Mouse (Mus musculus) urinary bladder, adult 2 months (tissue): ENCODE results near the gene Snx3. TPM values are rescaled to one million over a fixed set of nuclear protein-coding genes. Genes with fewer than 3 reads are reported as not detected.

ENCODE experiments used
- DNase-seq: peaks from one replicate; pipeline ENCODE4 v3.0.0; 2022; ENCODE audit warnings: low spot score
- polyA plus RNA-seq: library from polyadenylated mRNA; depleted of rRNA; stranded (reverse); fragments of >200 nt; gene quantifications from 2 replicates; pipeline ENCODE4 v1.2.3, GENCODE M21; 2012

Gene Snx3
- polyA plus RNA-seq, 1 experiment = 261 TPM

DNA sequence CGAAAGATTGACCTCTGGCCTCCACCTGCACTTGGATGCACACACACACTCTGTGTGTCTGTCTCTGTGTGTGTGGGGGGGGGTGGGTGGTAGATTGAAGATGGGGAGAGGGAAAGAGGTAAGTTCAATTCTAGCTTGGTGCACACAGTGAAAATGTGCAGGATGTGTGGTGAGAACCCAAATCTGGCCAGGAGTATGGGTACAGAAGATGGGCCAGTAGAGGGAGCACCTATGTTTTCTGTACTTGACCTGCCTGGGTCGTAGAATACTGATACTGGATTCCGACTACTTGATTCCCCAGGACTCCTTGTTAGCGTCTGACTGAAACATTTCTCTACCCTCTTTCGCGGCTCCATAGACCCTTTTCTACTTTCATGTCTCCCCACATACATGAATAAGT lies 8.3 kb downstream of the Snx3 start:
- no peak for DNase-seq

DNA sequence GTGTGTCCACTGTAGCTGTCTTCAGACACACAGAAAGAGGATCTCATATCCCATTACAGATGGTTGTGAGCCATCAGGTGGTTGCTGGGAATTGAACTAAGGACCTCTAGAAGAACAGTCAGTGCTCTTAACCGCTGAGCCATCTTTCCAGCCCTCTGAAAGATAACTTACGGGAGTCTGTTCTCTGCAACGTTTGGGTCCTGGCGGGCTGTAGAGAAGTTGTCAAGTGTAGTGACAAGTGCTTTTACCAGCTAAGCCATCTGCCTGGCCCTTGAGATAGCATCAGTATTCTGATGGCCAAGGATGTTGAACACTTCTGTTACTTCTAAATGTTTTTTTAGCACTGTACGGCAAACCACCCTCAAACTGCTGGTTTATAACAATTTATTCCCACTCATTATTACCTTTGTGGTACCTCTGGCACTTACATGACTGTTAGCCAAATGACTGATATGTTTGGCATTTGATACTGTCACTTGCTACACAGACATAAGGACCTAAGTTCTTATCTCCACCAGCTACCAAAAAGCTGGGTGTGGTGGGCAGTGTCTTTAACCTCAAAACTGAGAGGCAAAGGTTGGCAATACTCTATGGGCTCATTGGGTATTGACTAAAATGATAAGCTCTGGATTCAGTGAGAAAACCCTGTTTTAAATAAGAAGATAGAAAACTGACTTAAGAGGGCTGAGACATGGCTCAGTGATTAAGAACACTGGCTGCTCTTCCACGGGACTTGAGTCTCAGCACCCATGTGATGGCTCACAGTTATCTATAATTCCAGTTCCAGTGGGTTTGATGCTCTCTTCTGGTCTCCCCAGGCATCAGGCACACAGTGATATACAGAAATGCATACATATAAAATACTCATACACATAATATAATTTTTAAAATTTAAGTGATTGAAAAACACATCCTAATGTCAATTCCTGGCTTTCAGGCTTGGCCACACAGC lies 9.6 kb downstream of the Snx3 start:
- no peak for DNase-seq

DNA sequence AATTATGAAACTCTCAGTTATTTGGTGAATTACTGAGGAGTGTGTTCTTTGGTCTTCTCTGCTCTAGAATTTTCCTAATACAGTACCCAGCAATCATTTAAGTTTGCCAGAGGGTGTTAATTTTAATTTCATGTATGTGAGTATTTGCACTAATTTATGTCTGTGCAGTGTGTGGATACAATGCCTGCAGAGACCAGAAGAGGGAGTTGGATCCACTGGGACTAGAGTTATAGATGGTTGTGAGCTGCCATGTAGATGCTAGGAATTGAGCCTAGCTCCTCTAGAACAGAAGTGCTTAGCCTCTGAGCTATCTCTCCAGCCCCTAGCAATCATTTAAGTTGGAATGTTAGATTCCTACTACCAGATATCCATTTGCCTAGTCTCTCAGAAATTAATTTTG lies 12.3 kb downstream of the Snx3 start:
- no peak for DNase-seq

DNA sequence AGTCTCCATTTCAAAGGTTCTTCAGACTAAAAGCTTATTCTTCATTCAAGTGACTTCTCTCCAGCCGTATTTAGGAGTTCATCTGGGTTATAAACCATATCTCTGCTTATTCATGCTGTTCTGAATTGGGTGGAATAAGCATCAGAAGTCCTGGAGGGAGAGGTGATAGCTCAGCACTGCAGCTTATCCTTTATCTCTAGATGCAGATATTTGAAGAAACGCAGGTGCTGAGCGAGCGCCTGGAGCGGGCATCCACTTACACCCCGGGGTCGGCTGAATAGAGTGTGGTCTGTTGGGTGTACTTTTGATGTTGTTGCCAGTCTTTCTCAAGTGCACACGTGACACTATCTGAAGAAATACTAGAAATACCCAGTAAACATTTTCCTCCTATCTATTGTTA lies 16.5 kb downstream of the Snx3 start:
- DNase-seq = no peak

DNA sequence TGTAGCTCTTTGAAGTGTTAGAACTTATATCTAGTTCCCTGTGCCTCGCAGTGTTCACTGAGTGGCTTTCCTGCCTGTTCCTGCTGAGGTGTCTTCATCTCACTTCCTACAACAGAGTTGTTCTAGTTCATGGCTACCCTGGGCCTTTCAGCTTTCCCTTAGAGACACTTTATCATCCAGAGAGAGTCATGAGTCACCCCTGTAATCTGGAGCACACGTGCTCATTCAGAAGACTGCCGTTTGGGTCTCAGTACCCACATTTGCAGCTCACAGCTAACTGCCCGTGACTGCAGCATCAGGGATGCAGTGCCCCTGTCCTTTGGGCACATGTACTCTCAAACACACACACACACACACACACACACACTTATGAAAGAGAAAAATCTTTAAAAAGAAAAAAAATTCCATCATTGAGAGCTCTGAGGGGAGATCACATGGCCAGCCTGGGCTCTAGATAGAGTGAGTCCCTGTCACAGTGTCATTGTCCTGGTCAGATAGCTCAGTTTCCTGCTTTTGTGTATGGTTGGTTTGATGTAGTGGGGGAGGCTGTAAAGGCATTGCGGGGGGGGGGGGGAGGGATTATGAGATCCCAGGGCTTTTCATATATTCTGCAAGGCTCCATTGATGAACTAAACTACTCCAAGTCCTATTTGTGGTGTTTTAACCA lies 19.6 kb downstream of the Snx3 start:
- no peak for DNase-seq

DNA sequence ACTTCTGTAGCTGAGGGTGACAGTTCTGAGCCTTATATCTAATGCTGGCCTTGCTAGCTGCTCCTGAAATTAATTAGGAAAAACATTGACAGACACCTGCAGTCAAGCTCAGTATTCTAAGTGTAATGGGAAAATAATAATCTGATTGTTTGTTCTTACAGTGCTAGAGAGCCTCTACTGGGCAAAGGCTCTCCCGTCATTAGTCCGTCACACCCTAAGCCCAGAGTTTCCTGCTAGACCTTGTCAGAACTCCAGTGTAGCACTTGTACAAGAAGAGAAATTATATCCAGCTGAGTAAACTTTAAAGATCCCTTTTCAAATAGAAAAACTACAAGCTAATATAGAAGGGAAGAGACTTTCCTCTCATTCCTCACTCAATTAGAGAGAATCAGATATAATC lies 21.1 kb downstream of the Snx3 start:
- DNase-seq = no peak

DNA sequence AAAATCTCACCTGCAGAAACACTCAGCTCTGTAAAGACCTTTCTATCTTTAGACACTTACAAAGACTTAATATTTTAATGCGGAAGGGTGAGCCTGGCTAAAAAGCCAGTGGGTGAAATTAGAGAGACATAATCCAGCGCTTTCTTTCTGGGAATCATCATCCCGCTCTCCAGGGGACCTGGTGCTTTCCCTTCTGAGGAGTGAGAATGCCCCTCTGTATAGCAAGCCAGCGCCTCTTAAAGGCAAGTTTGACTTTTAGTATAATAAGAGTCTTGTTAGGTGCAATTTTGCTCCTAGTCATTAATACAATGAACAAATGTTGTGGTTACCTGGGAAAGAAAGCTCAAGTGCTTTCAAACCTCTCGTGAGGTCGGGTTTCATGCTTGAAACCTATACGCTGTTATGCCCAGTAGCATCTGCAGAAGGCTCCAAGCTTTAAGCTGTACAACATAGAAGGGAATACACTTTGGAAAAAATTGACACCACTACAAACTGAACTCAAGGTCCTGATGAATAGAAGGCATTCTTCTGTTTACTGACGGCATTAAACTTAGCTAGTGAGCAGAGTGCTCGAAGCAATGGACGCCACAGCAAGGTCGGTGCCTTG lies 21.8 kb downstream of the Snx3 start:
- no peak for DNase-seq

DNA sequence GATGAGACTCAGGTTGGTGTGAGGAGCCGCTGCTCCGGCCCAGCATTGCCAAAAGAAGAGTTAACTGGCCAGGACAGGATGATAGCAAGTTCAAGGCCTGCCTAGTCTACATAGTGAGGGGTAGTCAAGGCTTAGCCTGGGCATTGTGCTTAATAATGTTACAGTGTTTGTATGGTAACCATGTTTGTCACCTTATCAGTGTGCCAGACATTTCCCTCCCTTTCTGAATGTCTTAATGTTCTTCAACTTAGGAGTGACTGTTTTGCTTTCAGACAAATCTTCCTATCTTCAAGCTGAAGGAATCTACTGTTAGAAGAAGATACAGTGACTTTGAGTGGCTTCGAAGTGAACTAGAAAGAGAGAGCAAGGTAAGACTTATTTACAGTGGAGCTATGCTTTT lies 23.9 kb downstream of the Snx3 start:
- no peak for DNase-seq

DNA sequence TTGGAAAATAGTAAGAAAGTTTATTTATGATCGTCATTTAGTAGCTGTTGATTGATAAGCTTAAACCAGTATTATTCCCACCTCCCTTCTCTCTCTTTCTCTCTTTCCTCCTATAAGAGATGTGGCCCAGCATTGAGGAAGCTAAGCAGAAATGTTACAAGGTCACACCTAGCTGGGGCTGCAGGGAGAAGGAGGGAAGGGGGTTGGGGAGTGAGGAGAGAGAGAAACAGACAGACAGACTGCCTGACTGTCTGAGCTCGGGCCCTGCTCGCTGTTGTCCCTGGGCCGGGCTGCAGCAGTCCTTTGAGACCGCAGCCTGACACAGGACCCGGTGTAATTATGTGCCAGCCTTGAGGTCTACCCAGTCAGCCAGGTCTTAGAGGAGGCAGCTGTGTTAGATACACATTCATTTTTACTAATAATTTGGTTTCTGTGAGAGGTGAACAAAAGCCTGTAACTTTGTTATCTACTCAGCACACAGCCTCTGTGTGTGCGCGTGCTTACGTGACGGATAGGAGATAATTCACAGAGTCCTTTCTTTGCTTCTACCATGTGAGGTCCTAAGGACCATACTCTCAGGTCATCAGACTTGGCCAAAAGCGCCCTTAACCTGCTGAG lies 32.1 kb downstream of the Snx3 start:
- DNase-seq = no peak

DNA sequence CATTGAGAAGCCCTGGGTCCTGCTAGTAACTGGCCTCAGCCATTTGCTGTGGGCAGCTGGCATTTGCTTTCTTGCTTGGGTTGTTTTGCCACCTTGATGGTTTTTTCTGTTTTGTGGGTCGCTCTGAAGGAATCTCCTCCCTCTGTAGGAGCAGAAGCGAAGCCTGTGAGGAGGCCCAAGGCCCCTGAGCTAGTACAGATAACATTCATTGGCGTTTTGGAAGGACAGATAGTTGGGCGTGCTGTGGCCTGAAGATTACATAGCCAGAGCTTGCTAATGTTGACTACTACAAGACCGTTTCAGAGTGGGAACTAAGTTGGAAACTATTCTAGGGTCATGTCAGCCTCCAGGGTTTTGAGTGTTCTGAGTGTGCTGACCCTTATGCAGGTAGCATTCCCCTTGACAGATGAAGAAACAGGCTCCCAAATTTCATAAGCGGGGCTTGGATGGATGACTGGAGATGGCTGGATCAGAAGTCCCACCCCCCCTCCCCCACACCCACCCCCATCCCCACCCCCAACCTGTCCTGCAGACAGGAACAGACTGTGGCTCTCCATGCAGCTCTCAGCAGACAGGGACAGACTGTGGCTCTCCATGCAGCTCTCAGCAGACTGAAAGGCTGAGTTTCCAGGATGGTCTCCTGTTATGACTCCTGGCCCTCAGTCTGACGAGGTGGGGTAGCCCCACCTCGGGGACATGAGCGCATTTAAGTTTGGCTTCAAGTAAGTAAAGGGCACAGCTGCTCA lies 35.9 kb downstream of the Snx3 start:
- no peak for DNase-seq

DNA sequence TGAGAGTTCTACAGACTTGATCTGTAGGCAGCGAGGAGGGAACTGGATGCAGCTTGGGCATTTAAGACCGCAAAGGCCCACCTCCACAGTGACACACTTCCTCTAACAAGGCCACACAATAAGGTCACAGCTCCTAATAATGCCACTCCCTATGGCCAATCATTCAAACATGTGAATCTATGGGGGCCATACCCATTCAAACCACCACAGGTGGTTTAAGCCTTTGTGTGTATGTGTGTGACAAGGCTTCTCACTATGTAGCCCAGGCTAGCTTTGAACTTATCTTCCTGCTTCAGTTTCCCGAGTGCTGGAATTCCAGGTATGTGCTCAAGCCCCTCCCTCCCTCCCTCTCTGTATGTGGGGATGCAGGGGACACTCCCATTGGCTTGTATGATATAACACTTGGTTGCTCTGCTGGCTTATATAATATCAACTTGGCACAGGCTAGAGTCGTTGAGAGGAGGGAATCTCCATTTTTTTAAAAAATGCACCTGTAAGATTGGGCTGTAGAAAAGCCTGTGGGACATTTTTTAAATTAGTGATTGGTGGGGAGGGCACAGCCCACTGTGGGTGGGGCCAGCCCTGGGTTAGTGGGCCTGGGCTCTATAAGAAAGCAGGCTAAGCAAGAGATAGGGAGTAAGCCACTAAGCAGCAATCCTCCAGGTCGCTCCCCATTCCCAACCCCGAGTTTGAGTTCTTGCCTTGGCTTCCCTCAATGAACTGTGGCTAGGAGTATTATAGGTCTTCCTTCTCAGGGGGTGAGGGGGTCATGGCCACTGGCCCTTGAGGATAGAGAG lies 44.1 kb downstream of the Snx3 start:
- no peak for DNase-seq

DNA sequence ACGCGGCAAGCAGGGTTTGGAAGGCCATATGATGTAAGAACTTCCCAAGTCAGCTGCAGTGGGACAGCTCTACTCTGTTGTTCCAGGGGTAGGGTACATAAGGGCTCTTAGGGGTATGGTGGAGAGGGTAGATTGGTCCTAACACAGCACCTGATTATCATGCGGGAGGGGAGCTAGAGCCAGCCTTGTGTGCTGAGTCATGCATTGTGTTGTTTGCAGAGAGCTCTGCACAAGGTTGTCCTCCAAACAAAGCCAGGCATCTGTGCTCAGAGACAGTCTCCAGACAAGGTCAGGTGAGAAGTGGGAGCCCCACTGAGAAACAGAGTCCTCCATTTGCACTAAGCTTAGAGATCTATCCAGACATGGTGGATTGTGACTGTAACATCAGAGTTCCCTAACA lies 44.7 kb downstream of the Snx3 start:
- DNase-seq = no peak

DNA sequence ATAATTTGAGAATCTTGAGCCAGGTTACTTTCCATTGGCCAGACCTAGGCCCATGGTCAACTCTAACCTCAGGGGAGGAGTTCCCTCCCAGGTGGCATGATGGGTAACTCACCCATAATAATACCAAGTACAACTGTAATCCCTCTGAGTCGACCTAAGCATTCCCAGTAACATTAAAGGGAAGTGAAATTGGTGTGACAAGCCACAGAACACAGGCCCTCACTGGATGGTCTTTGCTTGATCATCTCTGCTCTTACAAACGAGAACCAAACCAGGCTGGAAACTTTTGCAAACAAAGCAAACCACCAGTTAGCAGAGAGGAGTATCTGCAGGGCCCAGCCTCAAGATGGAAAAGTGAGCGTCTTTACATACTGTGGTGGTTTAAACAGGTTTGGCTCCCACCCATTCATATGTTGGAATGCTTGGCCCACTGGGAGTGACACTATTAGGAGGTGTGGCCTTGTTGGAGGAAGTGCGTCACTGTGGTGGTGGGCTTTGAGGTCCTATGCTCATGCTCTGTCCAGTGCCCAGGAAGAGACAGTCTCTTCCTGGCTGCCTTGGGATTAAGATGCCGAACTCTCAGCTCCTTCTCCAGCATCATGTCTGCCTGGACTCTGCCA lies 57.9 kb downstream of the Snx3 start:
- DNase-seq = no peak

DNA sequence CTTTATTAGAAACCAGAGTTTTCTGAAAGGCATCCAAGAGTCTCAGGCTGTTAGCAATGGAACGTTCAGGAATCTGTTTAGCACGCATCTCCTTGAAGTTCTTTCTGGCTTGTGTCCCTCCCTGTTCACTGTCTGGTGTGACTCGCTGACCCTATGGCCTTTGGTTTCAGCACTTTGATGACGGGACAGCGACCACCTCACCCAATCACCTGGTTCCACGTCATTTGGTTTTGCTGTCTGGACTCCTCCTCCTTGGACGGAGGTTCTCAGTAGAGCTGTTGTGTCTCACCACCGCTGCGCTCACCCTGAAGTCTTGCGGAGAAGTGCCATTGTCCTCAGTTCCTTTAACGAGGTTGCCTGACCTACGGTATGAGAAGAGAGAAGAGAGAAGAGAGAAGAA lies 60.4 kb downstream of the Snx3 start:
- DNase-seq = no peak

DNA sequence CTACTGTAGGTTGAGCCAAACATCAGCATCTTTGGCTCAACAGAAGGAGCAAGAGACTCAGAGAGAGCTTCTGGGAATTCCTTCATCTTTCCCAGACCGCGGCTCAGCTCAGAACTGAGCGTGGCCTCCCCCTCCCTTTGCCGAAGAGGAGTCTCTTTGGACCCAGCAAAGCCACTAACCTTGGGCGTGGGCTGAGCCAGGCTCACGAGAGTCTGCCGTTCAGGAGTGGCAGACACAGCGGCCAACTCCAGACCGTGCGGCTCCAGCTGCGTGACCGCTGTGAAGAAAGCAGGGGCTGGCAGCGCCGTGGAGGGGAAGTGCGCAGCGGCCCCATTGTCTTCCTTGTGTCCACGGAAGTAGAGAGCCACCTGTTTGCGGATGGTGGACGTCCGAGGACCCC lies 70.7 kb downstream of the Snx3 start:
- DNase-seq = no peak

DNA sequence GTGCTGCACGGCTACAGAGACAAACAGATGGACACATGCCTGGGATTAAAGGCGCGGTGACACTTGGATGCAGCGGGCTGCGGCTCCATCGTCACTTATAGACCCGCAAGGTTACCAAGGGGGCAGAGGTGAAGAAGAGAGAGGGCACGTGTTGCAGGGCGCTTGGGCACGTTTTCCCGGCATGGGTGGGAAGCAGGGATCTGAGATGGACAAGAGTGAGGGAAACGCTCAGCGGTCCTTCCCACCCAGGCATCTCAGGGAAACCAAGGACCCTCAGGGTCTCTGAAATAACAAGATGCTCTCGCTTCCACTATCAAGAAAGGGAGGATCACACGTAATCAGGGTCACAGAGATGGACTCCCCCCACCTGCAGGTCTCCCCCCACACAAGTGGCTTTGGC lies 71.1 kb downstream of the Snx3 start:
- no peak for DNase-seq

DNA sequence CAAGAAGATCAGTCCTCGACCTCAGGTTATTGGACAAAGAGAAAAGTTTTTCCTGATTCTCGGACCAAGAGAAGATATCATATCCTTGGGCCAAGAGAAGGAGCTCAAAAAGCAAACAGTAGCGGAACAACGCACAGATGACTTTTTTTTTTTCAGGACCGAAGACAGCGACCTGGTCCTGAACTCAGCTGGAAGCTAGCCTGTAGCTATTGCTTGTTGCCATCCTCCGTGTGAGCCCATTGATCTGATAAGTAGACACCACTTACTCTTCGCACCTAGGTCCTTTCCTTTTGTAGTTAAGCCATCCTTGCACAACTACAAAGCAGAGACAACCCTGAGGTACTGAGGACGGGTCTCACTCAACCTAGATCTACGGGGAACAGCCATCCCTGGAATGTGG lies 72.8 kb downstream of the Snx3 start:
- no peak for DNase-seq

DNA sequence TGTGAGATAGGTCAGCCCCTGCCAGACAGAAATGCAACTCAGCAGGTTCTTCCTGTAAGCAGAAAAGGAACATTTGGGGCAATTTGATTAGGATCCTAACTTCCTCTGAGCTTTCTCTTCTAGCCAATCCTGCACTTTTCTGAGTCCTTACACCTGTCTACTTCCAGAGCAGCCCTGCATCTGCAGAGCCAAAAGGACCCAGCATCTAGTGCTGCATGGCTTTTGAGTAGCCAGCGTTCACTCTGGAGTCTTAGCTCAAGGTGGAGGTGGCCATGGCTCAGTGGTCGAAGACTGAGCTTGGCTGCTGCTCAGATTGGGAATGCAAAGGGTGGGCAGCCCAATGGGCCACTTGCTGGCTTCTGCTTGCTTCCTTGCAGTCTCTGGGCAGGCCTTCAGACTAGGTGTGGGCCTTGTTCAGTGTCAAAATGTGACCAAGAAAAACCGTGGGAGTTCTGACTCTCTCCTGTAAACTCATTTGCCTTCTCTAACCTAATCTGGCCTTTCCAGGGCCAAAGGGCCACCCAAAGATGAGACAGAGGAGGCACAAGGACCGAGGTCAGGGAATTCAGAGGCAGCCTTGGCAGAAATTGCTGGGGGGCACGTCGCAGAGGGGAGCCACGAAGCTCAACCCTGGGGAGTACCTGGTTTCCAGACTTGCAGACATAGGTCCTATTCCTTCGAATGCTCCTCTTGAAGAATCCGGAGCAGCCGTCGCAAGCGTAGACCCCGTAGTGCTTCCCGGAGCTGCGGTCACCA lies 75.9 kb downstream of the Snx3 start:
- DNase-seq = no peak

DNA sequence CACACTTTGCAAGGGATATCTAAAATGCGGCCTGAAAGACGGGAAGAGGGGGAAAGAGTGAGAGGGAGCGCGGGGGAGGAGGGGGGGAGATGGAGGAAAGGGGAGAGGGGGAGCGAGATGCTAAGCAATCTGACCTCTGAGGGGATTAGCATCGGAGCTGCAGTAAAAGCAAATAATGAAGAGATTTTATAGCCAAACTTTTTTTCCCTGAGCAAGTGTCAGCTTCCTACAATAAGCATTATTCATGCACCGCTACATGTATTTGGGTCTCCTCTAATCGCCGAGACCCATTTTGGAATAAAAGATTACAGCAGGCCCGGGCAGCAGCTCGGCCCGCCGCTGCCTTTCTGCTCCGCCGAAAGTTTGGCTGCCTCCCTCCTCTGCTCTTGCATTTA lies 76.4 kb downstream of the Snx3 start:
- DNase-seq = no peak
